Comparison of ENCODE assay signal across 29 mouse cellular contexts in the genomic region with DNA sequence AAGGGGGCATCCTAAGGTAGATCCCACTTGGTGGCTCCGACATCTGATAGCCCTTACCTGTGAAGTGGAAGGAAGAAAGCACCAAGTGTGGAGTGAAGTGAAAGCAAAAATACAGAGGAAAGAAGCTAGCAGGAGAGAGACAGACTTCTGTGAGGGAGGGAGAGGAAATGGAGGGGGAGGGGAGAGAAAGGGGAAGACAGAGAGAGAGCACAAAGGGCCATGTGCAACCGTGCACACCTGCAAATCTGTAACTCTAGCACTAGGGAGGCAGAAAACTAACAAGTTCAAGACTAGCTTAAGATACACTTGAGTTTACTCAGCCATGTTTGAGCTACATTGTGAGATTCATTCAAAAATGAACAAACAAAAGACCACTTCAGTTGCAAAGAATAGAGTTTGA. TPM values are rescaled to one million over a fixed set of nuclear protein-coding genes. Genes with fewer than 3 reads are reported as not detected.
DNase-seq lines count a peak whose midpoint lies in the region; ATAC-seq and TF ChIP-seq lines count a peak whose summit lies in the region.
"Had no signal": no experiment of that assay in that cellular context is flagged by ENCODE, and none has a peak within 500 bp of the region (broad histone marks: within the 10 kb centered on the region; RNA-seq: fewer than 3 reads in every experiment).

No protein-coding gene starts in this region.

- DNase-seq in spleen, adult 2 months (ENCODE audit: low read depth in 1 of 2, low spot score in 2 of 2), result peak in 1 of 2 experiments; percentile 19
- DNase-seq in spleen, adult 12 weeks (ENCODE audit: low spot score), result no peak
- peak; percentile 48 for DNase-seq in splenic B cell, adult 2 months (ENCODE audit: low read depth, low spot score)
- DNase-seq in thymus, postnatal 4 days, result peak; percentile 34
- DNase-seq in Muller cell, postnatal 12 days (ENCODE audit: inconsistent ontology term), result no peak
- DNase-seq in yolk sac, embryonic 10.5 days (ENCODE audit: low spot score), result no peak
- DNase-seq in liver, postnatal 0 days, result no peak
- DNase-seq: adrenal gland, postnatal 10 days; cerebellum, adult 18-20 months; cerebellum, postnatal 36 days; heart, adult 2 months; midbrain, embryonic 14.5 days; right cerebral cortex, postnatal 14 days had no signal

- TF ChIP-seq POLR2A in spleen, adult 2 months (IDR thresholded peaks at IDR 0.05; ENCODE audit: low read depth, low read length), result no peak

- TF ChIP-seq EP300 in liver, postnatal 0 days (IDR thresholded peaks at IDR 0.05; ENCODE audit: low read depth), result no peak

- no peak for TF ChIP-seq CTCF in spleen, adult 2 months (IDR thresholded peaks at IDR 0.05; ENCODE audit: extremely low read depth, insufficient read depth, insufficient read length, insufficient replicate concordance)
- no peak for TF ChIP-seq CTCF in liver, postnatal 0 days (IDR thresholded peaks at IDR 0.05; ENCODE audit: low read depth)

- H3K9me3 ChIP-seq in liver, postnatal 0 days (ENCODE audit: low read length), result no peaks in the 10 kb centered on the region
- H3K9me3 ChIP-seq: forebrain, embryonic 15.5 days; G1E; hindbrain, embryonic 12.5 days; kidney, embryonic 15.5 days had no signal

- H3K4me1 ChIP-seq in spleen, adult 2 months (ENCODE audit: control insufficient read depth, insufficient read depth, insufficient read length), result no peaks in the 10 kb centered on the region; the same call in 1 of the 2 replicates
- H3K4me1 ChIP-seq in liver, postnatal 0 days (ENCODE audit: insufficient read depth), result no peaks in the 10 kb centered on the region
- H3K4me1 ChIP-seq: forebrain, embryonic 15.5 days; hindbrain, embryonic 12.5 days; kidney, embryonic 15.5 days had no signal

- 27% methylated on average over 2 of the region's 2 CpGs for WGBS in spleen, adult 2 months
- 40% methylated on average over 2 of the region's 2 CpGs for WGBS in liver, postnatal 0 days (ENCODE audit: insufficient replicate concordance)

- H3K27ac ChIP-seq in spleen, adult 2 months (ENCODE audit: insufficient read depth, low read length), result peak overlapping the region; percentile 85
- no peak overlapping the region for H3K27ac ChIP-seq in liver, postnatal 0 days (ENCODE audit: low read depth)
- H3K27ac ChIP-seq: forebrain, embryonic 15.5 days; heart, adult 2 months; hindbrain, embryonic 12.5 days; kidney, embryonic 15.5 days; macrophage had no signal

- peak; percentile 68 for ATAC-seq in granulocyte monocyte progenitor cell, adult 5-6 weeks (replicated peaks; ENCODE audit: poor library complexity, severe bottlenecking)
- no peak for ATAC-seq in liver, postnatal 0 days
- ATAC-seq: forebrain, embryonic 15.5 days; intestine, embryonic 16.5 days had no signal

- peak overlapping the region; percentile 42 for H3K4me3 ChIP-seq in spleen, adult 2 months (ENCODE audit: extremely low read depth, insufficient read depth, insufficient read length)
- no peak overlapping the region for H3K4me3 ChIP-seq in liver, postnatal 0 days (ENCODE audit: low read depth, low read length)
- H3K4me3 ChIP-seq: erythroblast, embryonic 14.5 days; forebrain, embryonic 15.5 days; heart, adult 2 months; hindbrain, embryonic 12.5 days; kidney, embryonic 15.5 days; myocyte had no signal

- H3K9ac ChIP-seq in liver, postnatal 0 days (replicated peaks), result no peak overlapping the region
- H3K9ac ChIP-seq: forebrain, embryonic 15.5 days; hindbrain, embryonic 12.5 days; kidney, embryonic 15.5 days had no signal

- H3K36me3 ChIP-seq in spleen, adult 2 months (ENCODE audit: control insufficient read depth, insufficient read depth, low read length), result peaks cover 5% of the 10 kb centered on the region; the same call in 1 of the 2 replicates
- H3K36me3 ChIP-seq in splenic B cell, adult 2 months (ENCODE audit: control insufficient read depth, insufficient read depth, low read length, poor library complexity, severe bottlenecking), result peaks cover 3% of the 10 kb centered on the region; the same call in 1 of the 2 replicates
- no peaks in the 10 kb centered on the region for H3K36me3 ChIP-seq in liver, postnatal 0 days (replicated peaks; ENCODE audit: insufficient read depth, low read length)
- H3K36me3 ChIP-seq: forebrain, embryonic 15.5 days; G1E; hindbrain, embryonic 12.5 days; kidney, embryonic 15.5 days had no signal

- H3K4me2 ChIP-seq in liver, postnatal 0 days (ENCODE audit: low read depth, low read length), result no peak overlapping the region
- H3K4me2 ChIP-seq: forebrain, embryonic 15.5 days; hindbrain, embryonic 12.5 days; kidney, embryonic 15.5 days had no signal

- H3K27me3 ChIP-seq in spleen, adult 2 months (ENCODE audit: control insufficient read depth, insufficient read depth, low read length), result no peaks in the 10 kb centered on the region
- no peaks in the 10 kb centered on the region for H3K27me3 ChIP-seq in splenic B cell, adult 2 months (ENCODE audit: control insufficient read depth, insufficient read depth, low read length, poor library complexity, severe bottlenecking)
- no peaks in the 10 kb centered on the region for H3K27me3 ChIP-seq in liver, postnatal 0 days (ENCODE audit: insufficient read depth, low read length)
- H3K27me3 ChIP-seq: forebrain, embryonic 15.5 days; hindbrain, embryonic 12.5 days; kidney, embryonic 15.5 days had no signal

RNA-seq across cellular contexts. Expression of a gene that starts 16.2 kb away (rescaled TPM):
- 1.6 and 1.9 TPM in 2 replicates for polyA plus RNA-seq in spleen, adult 2 months (2012; rRNA removed)
- not detected in 2 replicates for total RNA-seq in granulocyte monocyte progenitor cell, adult 5-6 weeks (2014; fragmentation: Nextera tagmentation)
- not detected in 2 replicates for total RNA-seq in granulocyte monocyte progenitor cell, adult 5-6 weeks (2017)
- polyA plus RNA-seq in liver, postnatal 0 days (2015; fragmentation: Nextera tagmentation; extraction: Ambion mirVana), result not detected in 2 replicates
- total RNA-seq: G1E; gastrocnemius, adult 8-10 months; heart, adult 2 months; layer of hippocampus, postnatal 25 days; left cerebral cortex, postnatal 14 days had no signal
- polyA plus RNA-seq: embryonic facial prominence, embryonic 11.5 days; erythroblast, embryonic 14.5 days; forebrain, embryonic 15.5 days; G1E; heart, embryonic 16.5 days; hindbrain, embryonic 12.5 days; intestine, embryonic 16.5 days; kidney, embryonic 15.5 days; limb, embryonic 14.5 days; liver, embryonic 16.5 days; macrophage; midbrain, embryonic 14.5 days; myocyte had no signal

Comparison
In these comparisons a context has a peak if more than half of its experiments do, and no peak if none do; other contexts are left out.
1. DNase-seq: peak in splenic B cell, adult 2 months (single experiment) and thymus, postnatal 4 days (single experiment); none in spleen, adult 12 weeks (single experiment), Muller cell, postnatal 12 days (single experiment), yolk sac, embryonic 10.5 days (single experiment) and liver, postnatal 0 days (single experiment).